Mouse (Mus musculus) forebrain, postnatal 0 days (tissue): ENCODE results near the gene Imp3. TPM values are rescaled to one million over a fixed set of nuclear protein-coding genes. Genes with fewer than 3 reads are reported as not detected.

Experiments
- ATAC-seq: fragments of 200-750 bp; cut with Nextera tagmentation; 2 replicates; pipeline ENCODE4 v1.8.0; 2017; ENCODE audit warnings: mild to moderate bottlenecking, moderate library complexity
- DNase-seq: peaks from one replicate; pipeline ENCODE4 v3.0.0-alpha.2; 2015
- H3K27ac ChIP-seq: fragments of 300-500 bp; sonication (generic); 2 replicates; pipeline ENCODE4 v1.5.1; 2014; ENCODE audit warnings: low read depth, mild to moderate bottlenecking, antibody characterized with exemption, low read length, moderate library complexity, mixed read lengths
- H3K27me3 ChIP-seq: fragments of 300-500 bp; sonication (generic); 2 replicates; pipeline ENCODE4 v1.6.1; 2014; ENCODE audit warnings: mild to moderate bottlenecking, low read length, mixed read lengths; ENCODE audit not compliant: insufficient read depth
- H3K36me3 ChIP-seq: fragments of 300-500 bp; sonication (generic); 2 replicates; pipeline ENCODE4 v1.6.1; 2014; ENCODE audit warnings: mild to moderate bottlenecking, moderate library complexity; ENCODE audit not compliant: insufficient read depth
- H3K4me1 ChIP-seq: fragments of 300-500 bp; sonication (generic); 2 replicates; pipeline ENCODE4 v1.6.1; 2014; ENCODE audit warnings: antibody characterized with exemption; ENCODE audit not compliant: insufficient read depth
- H3K4me2 ChIP-seq: fragments of 300-500 bp; sonication (generic); 2 replicates; pipeline ENCODE4 v1.6.1; 2014; ENCODE audit warnings: low read depth, mild to moderate bottlenecking, moderate library complexity
- H3K4me3 ChIP-seq: fragments of 300-500 bp; sonication (generic); 2 replicates; pipeline ENCODE4 v1.5.1; 2014; ENCODE audit warnings: low read depth, low read length, mixed read lengths
- H3K9ac ChIP-seq: fragments of 300-500 bp; sonication (generic); 2 replicates; pipeline ENCODE4 v1.6.1; 2014; ENCODE audit warnings: mild to moderate bottlenecking
- H3K9me3 ChIP-seq: fragments of 300-500 bp; sonication (generic); 2 replicates; pipeline ENCODE4 v1.6.1; 2016; ENCODE audit warnings: low read length
- CTCF ChIP-seq: sonication (generic); IDR thresholded peaks from 2 replicates; pipeline ENCODE4 v1.5.1; 2016; ENCODE audit warnings: antibody characterized with exemption, control low read depth, low read depth
- WGBS: fragments of 180-500 bp; shearing (Covaris S2); extraction: QIAGEN DNeasy Blood & Tissue Kit; methylation state at CpG from one replicate; pipeline ENCODE4 v1.1.7; 2014; 5-methylcytosine and 5-hydroxymethylcytosine counted together
- polyA plus RNA-seq: library from polyadenylated mRNA; unstranded; fragments of >200 nt; fragmentation: Nextera tagmentation; extraction: Ambion mirVana; gene quantifications from 2 replicates; pipeline ENCODE4 v1.2.1, GENCODE M21; 2015
- total RNA-seq: library from RNA; depleted of rRNA; stranded (reverse); fragments of >200 nt; gene quantifications from 2 replicates; pipeline ENCODE4 v1.2.3, GENCODE M21; 2014

Gene Imp3
- total and polyA plus RNA-seq, 2 experiments from 2014 or later = 87.5 to 136 TPM

GRCm38 (mm10) chr9:56918466-56918865 is 18.8 kb upstream of the Imp3 start:
- 98% methylated on average over 13 of the region's 13 CpGs for WGBS
- Histone ChIP-seq H3K4me3 (no peak overlapping the region), H3K36me3 (no peaks in the 10 kb centered on the region), H3K9me3 (no peaks in the 10 kb centered on the region), H3K9ac (no peak overlapping the region), H3K4me1 (no peaks in the 10 kb centered on the region), H3K27ac (no peak overlapping the region), H3K4me2 (no peak overlapping the region), H3K27me3 (no peaks in the 10 kb centered on the region)
- ATAC-seq (no peak), DNase-seq (no peak)
- no peak for TF ChIP-seq CTCF

- ATAC-seq (no peak), DNase-seq (no peak)
- no peak overlapping the region for H3K27ac ChIP-seq
- no peak overlapping the region for H3K4me3 ChIP-seq
- WGBS = 92% methylated on average over 4 of the region's 4 CpGs
- no peaks in the 10 kb centered on the region for H3K9me3 ChIP-seq
- no peak overlapping the region for H3K9ac ChIP-seq
- no peaks in the 10 kb centered on the region for H3K4me1 ChIP-seq
- H3K36me3 ChIP-seq = no peaks in the 10 kb centered on the region
- no peak overlapping the region for H3K4me2 ChIP-seq
- no peak for TF ChIP-seq CTCF
- no peaks in the 10 kb centered on the region for H3K27me3 ChIP-seq
Measured at GRCm38 (mm10) chr9:56922746-56923145, 14.5 kb upstream of the Imp3 start.

- no peak for TF ChIP-seq CTCF
- Histone ChIP-seq H3K27me3 (no peaks in the 10 kb centered on the region), H3K4me2 (peak overlapping the region; percentile 22), H3K9ac (0 out of 2 replicates have a peak overlapping the region, but pooled peaks have one; percentile 2), H3K27ac (no peak overlapping the region), H3K4me3 (no peak overlapping the region), H3K9me3 (no peaks in the 10 kb centered on the region), H3K36me3 (no peaks in the 10 kb centered on the region), H3K4me1 (no peaks in the 10 kb centered on the region)
- 75% methylated on average over 8 of the region's 8 CpGs for WGBS
- ATAC-seq (no peak), DNase-seq (no peak)
Measured at GRCm38 (mm10) chr9:56923841-56924650, 13.2 kb upstream of the Imp3 start.

- Histone ChIP-seq H3K4me1 (no peaks in the 10 kb centered on the region), H3K9me3 (no peaks in the 10 kb centered on the region), H3K36me3 (no peaks in the 10 kb centered on the region), H3K4me3 (no peak overlapping the region), H3K4me2 (peak overlapping the region; percentile 22), H3K9ac (no peak overlapping the region), H3K27me3 (no peaks in the 10 kb centered on the region), H3K27ac (no peak overlapping the region)
- 28% methylated on average over 7 of the region's 7 CpGs for WGBS
- ATAC-seq = peak; percentile 55
- peak; percentile 29 for DNase-seq
- TF ChIP-seq CTCF = no peak
Measured at GRCm38 (mm10) chr9:56924651-56925027, 12.6 kb upstream of the Imp3 start.

- Histone ChIP-seq H3K36me3 (no peaks in the 10 kb centered on the region), H3K27me3 (no peaks in the 10 kb centered on the region), H3K9me3 (no peaks in the 10 kb centered on the region), H3K4me3 (no peak overlapping the region), H3K4me1 (no peaks in the 10 kb centered on the region), H3K9ac (no peak overlapping the region), H3K27ac (no peak overlapping the region), H3K4me2 (peak overlapping the region; percentile 22; the same call in 1 of the 2 replicates)
- ATAC-seq (no peak), DNase-seq (no peak)
- no peak for TF ChIP-seq CTCF
- 92% methylated on average over 26 of the region's 26 CpGs for WGBS
Measured at GRCm38 (mm10) chr9:56925291-56926024, 11.8 kb upstream of the Imp3 start.

- ATAC-seq (no peak), DNase-seq (no peak)
- H3K4me3 ChIP-seq = no peak overlapping the region
- 0 out of 2 replicates have a peak overlapping the region, but pooled peaks have one; percentile 93 for H3K4me2 ChIP-seq
- no peaks in the 10 kb centered on the region for H3K27me3 ChIP-seq
- no peaks in the 10 kb centered on the region for H3K4me1 ChIP-seq
- H3K9me3 ChIP-seq = no peaks in the 10 kb centered on the region
- H3K9ac ChIP-seq = no peak overlapping the region
- H3K36me3 ChIP-seq = no peaks in the 10 kb centered on the region
- no peak for TF ChIP-seq CTCF
- 97% methylated on average over 10 of the region's 10 CpGs for WGBS
- no peak overlapping the region for H3K27ac ChIP-seq
Measured at GRCm38 (mm10) chr9:56926025-56926360, 11.3 kb upstream of the Imp3 start.

GRCm38 (mm10) chr9:56926387-56926786 is 10.9 kb upstream of the Imp3 start:
- WGBS = 86% methylated on average over 10 of the region's 10 CpGs
- DNase-seq = no peak
- no peak for ATAC-seq
- Histone ChIP-seq H3K9me3 (no peaks in the 10 kb centered on the region), H3K4me2 (0 out of 2 replicates have a peak overlapping the region, but pooled peaks have one; percentile 93), H3K4me3 (no peak overlapping the region), H3K4me1 (no peaks in the 10 kb centered on the region), H3K27ac (no peak overlapping the region), H3K9ac (no peak overlapping the region), H3K36me3 (no peaks in the 10 kb centered on the region), H3K27me3 (no peaks in the 10 kb centered on the region)
- TF ChIP-seq CTCF = no peak
